Mouse (Mus musculus): ENCODE measurements at regions not wholly inside any gene's neighbourhood (a gene's known extent, or its start where the extent isn't known, plus 50 kb on each side); places are given as distances from the start of the nearest gene placed in this dataset.
A peak's percentile ranks its signal among the peaks of the same experiment; 100 is the strongest.

- no peak overlapping the region for H3K4me3 ChIP-seq (ENCODE audit: insufficient read depth, low read depth, low read length)
- 31% methylated on average over 4 of the region's 4 CpGs for WGBS
- TF ChIP-seq CTCF (conservative IDR thresholded peaks at IDR 0.05; ENCODE audit: insufficient read depth, insufficient read length, low read depth, low read length) (no peak), POLR2A (IDR thresholded peaks at IDR 0.05; ENCODE audit: low read depth, low read length) (no peak)
- peaks cover 12% of the 10 kb centered on the region; the same call in 1 of the 2 replicates for H3K4me1 ChIP-seq (ENCODE audit: control insufficient read depth, insufficient read depth, low read length)
- peak; percentile 97 for DNase-seq
- H3K27ac ChIP-seq (ENCODE audit: insufficient read depth, low read depth, low read length), result peak overlapping the region; percentile 92
- no peaks in the 10 kb centered on the region for H3K27me3 ChIP-seq (replicated peaks; ENCODE audit: control insufficient read depth, insufficient read depth, low read length)
- H3K36me3 ChIP-seq (ENCODE audit: control insufficient read depth, insufficient read depth, low read length), result no peaks in the 10 kb centered on the region
Measured at GRCm38 (mm10) chr9:42196552-42196951, 67.5 kb downstream of the Sc5d start.

GRCm38 (mm10) chr9:42196110-42196509 is 67.9 kb downstream of the Sc5d start:
- Histone ChIP-seq H3K27ac (ENCODE audit: insufficient read depth, low read depth, low read length) (peak overlapping the region; percentile 92), H3K36me3 (ENCODE audit: control insufficient read depth, insufficient read depth, low read length) (no peaks in the 10 kb centered on the region), H3K4me1 (ENCODE audit: control insufficient read depth, insufficient read depth, low read length) (peaks cover 15% of the 10 kb centered on the region; the same call in 1 of the 2 replicates), H3K27me3 (replicated peaks; ENCODE audit: control insufficient read depth, insufficient read depth, low read length) (no peaks in the 10 kb centered on the region), H3K4me3 (ENCODE audit: insufficient read depth, low read depth, low read length) (no peak overlapping the region)
- no peak for TF ChIP-seq POLR2A (IDR thresholded peaks at IDR 0.05; ENCODE audit: low read depth, low read length)
- TF ChIP-seq CTCF (conservative IDR thresholded peaks at IDR 0.05; ENCODE audit: insufficient read depth, insufficient read length, low read depth, low read length), result no peak
- 45% methylated on average over 6 of the region's 6 CpGs for WGBS
- DNase-seq, result no peak

GRCm38 (mm10) chr9:42195651-42196050 is 68.4 kb downstream of the Sc5d start:
- WGBS, result 58% methylated on average over 8 of the region's 8 CpGs
- TF ChIP-seq POLR2A (IDR thresholded peaks at IDR 0.05; ENCODE audit: low read depth, low read length), result no peak
- TF ChIP-seq CTCF (conservative IDR thresholded peaks at IDR 0.05; ENCODE audit: insufficient read depth, insufficient read length, low read depth, low read length), result no peak
- DNase-seq, result peak; percentile 79

GRCm38 (mm10) chr9:42194939-42195338 is 69.1 kb downstream of the Sc5d start:
- Histone ChIP-seq H3K4me1 (ENCODE audit: control insufficient read depth, insufficient read depth, low read length) (peaks cover 16% of the 10 kb centered on the region; the same call in 1 of the 2 replicates), H3K27ac (ENCODE audit: insufficient read depth, low read depth, low read length) (no peak overlapping the region; the same call in 1 of the 2 replicates), H3K4me3 (ENCODE audit: insufficient read depth, low read depth, low read length) (no peak overlapping the region), H3K27me3 (replicated peaks; ENCODE audit: control insufficient read depth, insufficient read depth, low read length) (no peaks in the 10 kb centered on the region), H3K36me3 (ENCODE audit: control insufficient read depth, insufficient read depth, low read length) (no peaks in the 10 kb centered on the region)
- DNase-seq, result no peak
- TF ChIP-seq POLR2A (IDR thresholded peaks at IDR 0.05; ENCODE audit: low read depth, low read length) (no peak), CTCF (conservative IDR thresholded peaks at IDR 0.05; ENCODE audit: insufficient read depth, insufficient read length, low read depth, low read length) (no peak)
- 88% methylated on average over 6 of the region's 6 CpGs for WGBS

More at GRCm38 (mm10) chr9:42195651-42196050, 68.4 kb downstream of the Sc5d start:
- no peaks in the 10 kb centered on the region for H3K27me3 ChIP-seq (replicated peaks; ENCODE audit: control insufficient read depth, insufficient read depth, low read length)
- peaks cover 16% of the 10 kb centered on the region; the same call in 1 of the 2 replicates for H3K4me1 ChIP-seq (ENCODE audit: control insufficient read depth, insufficient read depth, low read length)
- no peak overlapping the region for H3K4me3 ChIP-seq (ENCODE audit: insufficient read depth, low read depth, low read length)
- peak overlapping the region; percentile 92 for H3K27ac ChIP-seq (ENCODE audit: insufficient read depth, low read depth, low read length)
- no peaks in the 10 kb centered on the region for H3K36me3 ChIP-seq (ENCODE audit: control insufficient read depth, insufficient read depth, low read length)

GRCm38 (mm10) chr9:42194176-42194575 is 69.9 kb downstream of the Sc5d start:
- Histone ChIP-seq H3K27me3 (replicated peaks; ENCODE audit: control insufficient read depth, insufficient read depth, low read length) (no peaks in the 10 kb centered on the region), H3K36me3 (ENCODE audit: control insufficient read depth, insufficient read depth, low read length) (no peaks in the 10 kb centered on the region), H3K4me3 (ENCODE audit: insufficient read depth, low read depth, low read length) (no peak overlapping the region), H3K27ac (ENCODE audit: insufficient read depth, low read depth, low read length) (no peak overlapping the region), H3K4me1 (ENCODE audit: control insufficient read depth, insufficient read depth, low read length) (peaks cover 21% of the 10 kb centered on the region; the same call in 1 of the 2 replicates)
- DNase-seq, result no peak
- TF ChIP-seq CTCF (conservative IDR thresholded peaks at IDR 0.05; ENCODE audit: insufficient read depth, insufficient read length, low read depth, low read length) (no peak), POLR2A (IDR thresholded peaks at IDR 0.05; ENCODE audit: low read depth, low read length) (no peak)
- 79% methylated on average over 2 of the region's 2 CpGs for whole genome bisulfite sequencing

- no peak for DNase-seq
- 75% methylated on average over 12 of the region's 12 CpGs for WGBS
- no peak overlapping the region for H3K4me3 ChIP-seq (ENCODE audit: insufficient read depth, low read depth, low read length)
- H3K4me1 ChIP-seq (ENCODE audit: control insufficient read depth, insufficient read depth, low read length), result peaks cover 23% of the 10 kb centered on the region
- TF ChIP-seq CTCF (conservative IDR thresholded peaks at IDR 0.05; ENCODE audit: insufficient read depth, insufficient read length, low read depth, low read length) (no peak), POLR2A (IDR thresholded peaks at IDR 0.05; ENCODE audit: low read depth, low read length) (no peak)
- H3K36me3 ChIP-seq (ENCODE audit: control insufficient read depth, insufficient read depth, low read length), result no peaks in the 10 kb centered on the region
- no peak overlapping the region for H3K27ac ChIP-seq (ENCODE audit: insufficient read depth, low read depth, low read length)
- no peaks in the 10 kb centered on the region for H3K27me3 ChIP-seq (replicated peaks; ENCODE audit: control insufficient read depth, insufficient read depth, low read length)
Measured at GRCm38 (mm10) chr9:42192967-42193733, 69.1 kb upstream of the Sorl1 start.
